Mouse (Mus musculus) myocyte (in vitro differentiated cells): ENCODE data around the gene Cox4i2. TPM values are rescaled to one million over a fixed set of nuclear protein-coding genes. Genes with fewer than 3 reads are reported as not detected.

Source experiments
- H3K27me3 ChIP-seq: one replicate; pipeline ENCODE4 v1.6.1; 2011; ENCODE audit not compliant: control insufficient read depth, insufficient read depth, insufficient read length
- H3K36me3 ChIP-seq: one replicate; pipeline ENCODE4 v1.6.1; 2011; ENCODE audit not compliant: control insufficient read depth, insufficient read depth
- H3K4me2 ChIP-seq: one replicate; pipeline ENCODE4 v1.6.1; 2011; ENCODE audit warnings: low read depth, control low read depth
- H3K4me3 ChIP-seq: one replicate; pipeline ENCODE4 v1.5.1; 2011; ENCODE audit warnings: mild to moderate bottlenecking, control low read depth, moderate library complexity
- H3K79me2 ChIP-seq: one replicate; pipeline ENCODE4 v1.6.1; 2011; ENCODE audit not compliant: control insufficient read depth, insufficient read depth
- H3ac ChIP-seq: one replicate; pipeline ENCODE4 v1.6.1; 2011; ENCODE audit not compliant: control insufficient read depth, insufficient read length
- CEBPB ChIP-seq: IDR thresholded peaks from 2 replicates; pipeline ENCODE4 v1.6.1; 2011; ENCODE audit warnings: mild to moderate bottlenecking, moderate library complexity; ENCODE audit not compliant: poor library complexity, insufficient read depth, severe bottlenecking
- E2F4 ChIP-seq: IDR thresholded peaks from one replicate; pipeline ENCODE4 v1.6.1; 2011; ENCODE audit warnings: mild to moderate bottlenecking, control low read depth, moderate library complexity; ENCODE audit not compliant: insufficient read depth
- MAX ChIP-seq: IDR thresholded peaks from one replicate; pipeline ENCODE4 v1.6.1; 2011; ENCODE audit warnings: low read depth, mild to moderate bottlenecking, control low read depth
- MYOD1 ChIP-seq, 3 experiments: IDR thresholded peaks; one replicate each; pipeline ENCODE4 v1.6.1; 2011; ENCODE audit warnings: control low read depth in 2 of 3, low read depth in 2 of 3, mild to moderate bottlenecking in 2 of 3, moderate library complexity in 1 of 3; ENCODE audit not compliant: insufficient read length in 2 of 3, control insufficient read depth in 1 of 3
- MYOG ChIP-seq, 3 experiments: IDR thresholded peaks; one replicate each; pipeline ENCODE4 v1.6.1; 2011; ENCODE audit warnings: control low read depth in 2 of 3, low read depth in 2 of 3, mild to moderate bottlenecking in 2 of 3; ENCODE audit not compliant: insufficient read length in 2 of 3, control insufficient read depth in 1 of 3, insufficient read depth in 1 of 3
- POLR2A ChIP-seq: IDR thresholded peaks from one replicate; pipeline ENCODE4 v1.6.1; 2011; ENCODE audit warnings: low read depth, mild to moderate bottlenecking, control low read depth, moderate library complexity; ENCODE audit not compliant: insufficient read length
- POLR2AphosphoS2 ChIP-seq: IDR thresholded peaks from one replicate; pipeline ENCODE4 v1.6.1; 2011; ENCODE audit warnings: low read depth, control low read depth; ENCODE audit not compliant: insufficient read length
- REST ChIP-seq: IDR thresholded peaks from one replicate; pipeline ENCODE4 v1.6.1; 2011; ENCODE audit warnings: mild to moderate bottlenecking, control low read depth, moderate library complexity; ENCODE audit not compliant: insufficient read depth, insufficient read length
- SRF ChIP-seq: IDR thresholded peaks from one replicate; pipeline ENCODE4 v1.6.1; 2011; ENCODE audit warnings: low read depth; ENCODE audit not compliant: control insufficient read depth, insufficient read length
- TCF12 ChIP-seq: IDR thresholded peaks from one replicate; pipeline ENCODE4 v1.6.1; 2011; ENCODE audit warnings: mild to moderate bottlenecking, control low read depth; ENCODE audit not compliant: poor library complexity, insufficient read depth, severe bottlenecking
- TCF3 ChIP-seq: IDR thresholded peaks from one replicate; pipeline ENCODE4 v1.6.1; 2011; ENCODE audit warnings: low read depth, control low read depth; ENCODE audit not compliant: insufficient read length
- USF1 ChIP-seq: IDR thresholded peaks from one replicate; pipeline ENCODE4 v1.6.1; 2011; ENCODE audit warnings: low read depth, mild to moderate bottlenecking, control low read depth, moderate library complexity
- polyA plus RNA-seq: library from polyadenylated mRNA; unstranded; fragments of >200 nt; fragmentation: generic; extraction: Trizol; gene quantifications from one replicate; pipeline ENCODE4 v1.2.1, GENCODE M21; 2012; ENCODE audit warnings: missing spikeins

The Cox4i2 gene
- polyA plus RNA-seq, 1 experiment: not detected

DNA sequence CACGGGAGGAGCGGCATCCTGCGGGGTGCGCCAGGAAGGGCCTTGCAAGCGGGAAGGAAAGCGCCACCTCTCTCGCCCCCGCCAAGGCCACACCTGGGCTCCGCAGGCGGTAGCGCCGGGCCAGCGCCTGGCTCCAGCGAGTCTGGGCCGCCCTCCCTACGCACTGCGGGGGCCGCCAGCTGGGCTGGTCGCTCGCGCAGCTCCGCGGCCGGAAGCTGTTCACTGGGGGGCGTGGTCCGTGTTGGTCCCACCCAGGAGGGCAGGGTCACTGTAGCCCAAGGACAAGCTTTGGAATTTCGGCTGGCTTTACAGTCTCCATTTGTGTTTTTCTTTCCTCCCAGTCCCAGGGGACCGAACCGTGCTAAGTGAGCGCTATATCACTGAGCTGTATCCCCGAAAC, 46.3 kb upstream of the Cox4i2 start:
- Histone ChIP-seq H3K79me2 (no peaks in the 10 kb centered on the region), H3K27me3 (no peaks in the 10 kb centered on the region), H3ac (no peak overlapping the region), H3K36me3 (peaks cover 3% of the 10 kb centered on the region), H3K4me2 (peak overlapping the region; percentile 50), H3K4me3 (peak overlapping the region; percentile 10)
- TF ChIP-seq USF1 (no peak), MYOD1 (IDR thresholded peaks at IDR 0.05; ENCODE audit: control insufficient read depth in 1 of 3, insufficient read length in 2 of 3, low read depth in 2 of 3) (peak in 2 of 3 experiments; percentile 22 to 61), SRF (no peak), POLR2AphosphoS2 (peak; percentile 86), POLR2A (peak; percentile 84), TCF3 (no peak), TCF12 (no peak), E2F4 (no peak), MYOG (IDR thresholded peaks at IDR 0.05; ENCODE audit: control insufficient read depth in 1 of 3, insufficient read depth in 1 of 3, insufficient read length in 2 of 3, low read depth in 2 of 3) (peak in 2 of 3 experiments; percentile 43 to 69)

DNA sequence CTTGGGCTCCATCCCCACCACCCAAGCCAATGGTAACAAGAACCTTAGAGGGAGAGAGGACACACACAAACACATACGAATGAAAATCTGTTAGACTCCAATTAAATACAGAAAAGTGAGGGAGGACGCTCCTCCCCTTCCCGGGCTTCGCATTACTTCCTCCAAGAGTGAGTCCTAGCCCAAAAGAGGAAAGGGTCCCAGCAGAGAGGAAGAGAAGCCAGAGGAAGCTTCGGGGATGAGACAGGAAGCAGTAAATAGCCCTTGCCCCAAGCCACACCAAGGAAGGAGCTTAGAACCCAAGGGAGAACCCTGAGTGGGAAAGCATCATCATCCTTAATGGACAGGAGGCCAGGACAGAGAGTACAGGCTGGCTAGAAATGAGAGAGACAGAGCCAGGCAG, 44.9 kb upstream of the Cox4i2 start:
- no peak for TF ChIP-seq TCF3
- no peak for TF ChIP-seq MYOG (IDR thresholded peaks at IDR 0.05; ENCODE audit: control insufficient read depth in 1 of 3, insufficient read depth in 1 of 3, insufficient read length in 2 of 3, low read depth in 2 of 3)
- no peak for TF ChIP-seq POLR2A
- no peak for TF ChIP-seq MYOD1 (IDR thresholded peaks at IDR 0.05; ENCODE audit: control insufficient read depth in 1 of 3, insufficient read length in 2 of 3, low read depth in 2 of 3)
- no peak for TF ChIP-seq TCF12
- H3K4me3 ChIP-seq: no peak overlapping the region
- H3K36me3 ChIP-seq: peaks cover 3% of the 10 kb centered on the region
- H3K4me2 ChIP-seq: no peak overlapping the region
- no peaks in the 10 kb centered on the region for H3K27me3 ChIP-seq
- no peak overlapping the region for H3ac ChIP-seq
- H3K79me2 ChIP-seq: no peaks in the 10 kb centered on the region

DNA sequence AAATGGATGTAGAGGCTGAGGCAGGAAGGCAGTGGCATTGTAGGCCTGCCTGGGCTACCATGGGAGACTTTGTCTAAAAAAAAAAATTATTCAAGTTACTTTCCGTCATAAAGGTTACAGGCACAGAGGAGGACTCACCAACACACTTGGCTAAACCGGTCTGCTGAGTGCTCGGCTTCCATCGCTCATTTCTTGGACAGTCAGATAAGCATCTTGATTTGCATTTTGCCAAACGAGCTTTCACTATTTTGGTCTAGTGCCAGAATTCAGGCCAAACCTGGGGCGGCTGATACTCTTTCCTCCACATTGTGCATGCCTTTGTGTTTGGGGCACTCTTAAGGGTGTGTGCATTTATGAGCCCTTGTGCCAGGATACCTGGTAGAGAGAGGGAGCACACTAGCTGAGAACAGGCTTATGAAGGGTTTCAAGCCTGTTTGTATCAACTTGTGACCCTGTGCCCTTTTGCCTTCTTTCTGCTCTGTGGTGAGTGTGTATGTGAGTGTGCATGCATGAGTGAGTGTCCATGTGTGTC, 37.7 kb upstream of the Cox4i2 start:
- Histone ChIP-seq H3ac (no peak overlapping the region), H3K4me3 (no peak overlapping the region), H3K79me2 (no peaks in the 10 kb centered on the region), H3K27me3 (no peaks in the 10 kb centered on the region), H3K36me3 (no peaks in the 10 kb centered on the region), H3K4me2 (no peak overlapping the region)
- no peak for TF ChIP-seq SRF
- TF ChIP-seq POLR2A: no peak
- TF ChIP-seq TCF3: no peak
- TF ChIP-seq REST: no peak
- no peak for TF ChIP-seq POLR2AphosphoS2
- TF ChIP-seq TCF12: no peak
- TF ChIP-seq CEBPB: no peak
- no peak for TF ChIP-seq MYOG (IDR thresholded peaks at IDR 0.05; ENCODE audit: control insufficient read depth in 1 of 3, insufficient read depth in 1 of 3, insufficient read length in 2 of 3, low read depth in 2 of 3)
- TF ChIP-seq MYOD1 (IDR thresholded peaks at IDR 0.05; ENCODE audit: control insufficient read depth in 1 of 3, insufficient read length in 2 of 3, low read depth in 2 of 3): no peak
- TF ChIP-seq MAX: no peak
- TF ChIP-seq USF1: no peak
- TF ChIP-seq E2F4: no peak

DNA sequence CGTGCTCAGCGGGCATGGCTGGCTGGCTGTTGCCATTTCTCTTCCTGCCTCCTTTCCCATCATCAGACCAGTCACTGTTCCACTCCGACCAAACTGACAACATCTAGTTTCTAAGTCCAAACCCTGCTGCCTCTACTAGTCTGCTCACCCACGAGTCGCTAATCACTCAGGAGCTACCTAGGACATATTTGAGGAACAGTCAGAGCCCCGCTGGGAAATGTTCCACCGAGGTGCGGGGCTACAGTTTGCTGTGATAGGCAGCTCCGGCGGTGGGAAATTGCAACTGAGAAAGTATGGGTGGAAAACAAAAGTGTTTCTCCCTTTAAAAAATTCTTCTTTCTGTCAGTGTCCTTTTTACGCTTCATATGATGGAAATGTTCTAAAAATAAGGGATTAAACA, 36.3 kb upstream of the Cox4i2 start:
- no peaks in the 10 kb centered on the region for H3K79me2 ChIP-seq
- H3K27me3 ChIP-seq: no peaks in the 10 kb centered on the region
- no peaks in the 10 kb centered on the region for H3K36me3 ChIP-seq
- no peak for TF ChIP-seq E2F4
- no peak for TF ChIP-seq CEBPB
- no peak for TF ChIP-seq POLR2AphosphoS2
- TF ChIP-seq MYOG (IDR thresholded peaks at IDR 0.05; ENCODE audit: control insufficient read depth in 1 of 3, insufficient read depth in 1 of 3, insufficient read length in 2 of 3, low read depth in 2 of 3): no peak
- no peak for TF ChIP-seq REST
- TF ChIP-seq POLR2A: no peak
- TF ChIP-seq SRF: no peak
- no peak for TF ChIP-seq MYOD1 (IDR thresholded peaks at IDR 0.05; ENCODE audit: control insufficient read depth in 1 of 3, insufficient read length in 2 of 3, low read depth in 2 of 3)
- no peak overlapping the region for H3K4me2 ChIP-seq
- no peak overlapping the region for H3K4me3 ChIP-seq
- H3ac ChIP-seq: no peak overlapping the region

DNA sequence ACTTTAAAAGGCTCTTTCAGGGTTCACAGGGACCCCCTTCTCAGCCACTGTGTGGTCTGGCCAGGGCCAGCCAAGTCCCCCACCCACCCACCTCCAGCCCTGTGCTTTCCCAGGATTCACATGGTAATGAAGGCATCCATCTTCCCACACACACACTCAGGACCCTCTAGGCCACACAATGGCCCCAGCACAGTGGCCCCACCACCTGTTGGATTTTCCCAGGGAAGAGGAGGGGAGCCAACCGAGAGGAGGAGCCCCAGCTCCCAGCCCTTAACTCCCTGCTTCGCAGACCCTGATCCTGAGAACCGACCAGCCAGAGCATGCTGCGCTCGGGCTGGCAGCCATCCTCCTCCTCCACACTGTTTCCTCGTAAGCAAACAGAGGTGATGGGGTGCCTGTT, 35.9 kb upstream of the Cox4i2 start:
- Histone ChIP-seq H3K27me3 (no peaks in the 10 kb centered on the region), H3K4me2 (no peak overlapping the region), H3K4me3 (no peak overlapping the region), H3K79me2 (no peaks in the 10 kb centered on the region), H3ac (no peak overlapping the region), H3K36me3 (no peaks in the 10 kb centered on the region)
- TF ChIP-seq TCF3: no peak
- no peak for TF ChIP-seq SRF
- TF ChIP-seq REST: no peak
- TF ChIP-seq USF1: no peak
- TF ChIP-seq E2F4: no peak
- no peak for TF ChIP-seq POLR2AphosphoS2
- no peak for TF ChIP-seq TCF12
- no peak for TF ChIP-seq POLR2A
- no peak for TF ChIP-seq MAX
- no peak for TF ChIP-seq MYOD1 (IDR thresholded peaks at IDR 0.05; ENCODE audit: control insufficient read depth in 1 of 3, insufficient read length in 2 of 3, low read depth in 2 of 3)
- no peak for TF ChIP-seq CEBPB
- TF ChIP-seq MYOG (IDR thresholded peaks at IDR 0.05; ENCODE audit: control insufficient read depth in 1 of 3, insufficient read depth in 1 of 3, insufficient read length in 2 of 3, low read depth in 2 of 3): no peak
